Mouse (Mus musculus): ENCODE results near the gene Mmp28. TPM values are rescaled to one million over a fixed set of nuclear protein-coding genes. Genes with fewer than 3 reads are reported as not detected.
A peak's percentile ranks its signal among the peaks of the same experiment; 100 is the strongest.

Mmp28 gene
- polyA plus RNA-seq, 1 experiment from 2014 or later: 0.41 TPM

GRCm38 (mm10) chr11:83447612-83448011 lies 15.3 kb downstream of the Mmp28 start:
- H3K36me3 ChIP-seq (replicated peaks): no peaks in the 10 kb centered on the region
- ATAC-seq (ENCODE audit: insufficient read depth): no peak
- H3K27ac ChIP-seq (replicated peaks): no peak overlapping the region
- peaks cover 49% of the 10 kb centered on the region for H3K27me3 ChIP-seq
- no peaks in the 10 kb centered on the region for H3K9me3 ChIP-seq (replicated peaks)
- WGBS (ENCODE audit: insufficient replicate concordance): 69% methylated on average over 10 of the region's 10 CpGs
- H3K4me3 ChIP-seq (replicated peaks): no peak overlapping the region
- H3K4me2 ChIP-seq: no peak overlapping the region
- no peak overlapping the region for H3K9ac ChIP-seq
- peaks cover 31% of the 10 kb centered on the region for H3K4me1 ChIP-seq (replicated peaks)

GRCm38 (mm10) chr11:83445001-83445400 lies 17.9 kb downstream of the Mmp28 start:
- Histone ChIP-seq H3K27ac (replicated peaks) (no peak overlapping the region), H3K27me3 (peaks cover 67% of the 10 kb centered on the region), H3K9me3 (replicated peaks) (no peaks in the 10 kb centered on the region), H3K4me2 (peak overlapping the region; percentile 47), H3K4me1 (replicated peaks) (peaks cover 44% of the 10 kb centered on the region), H3K9ac (no peak overlapping the region), H3K36me3 (replicated peaks) (no peaks in the 10 kb centered on the region), H3K4me3 (replicated peaks) (peak overlapping the region; percentile 24; the same call in 1 of the 2 replicates)
- WGBS (ENCODE audit: insufficient replicate concordance): 16% methylated on average over 19 of the region's 19 CpGs
- ATAC-seq (ENCODE audit: insufficient read depth): no peak

GRCm38 (mm10) chr11:83443824-83444223 lies 19.0 kb downstream of the Mmp28 start:
- 6% methylated on average over 7 of the region's 7 CpGs for WGBS (ENCODE audit: insufficient replicate concordance)
- Histone ChIP-seq H3K4me2 (no peak overlapping the region; the same call in 1 of the 2 replicates), H3K27me3 (peaks cover 68% of the 10 kb centered on the region), H3K9ac (no peak overlapping the region), H3K4me3 (replicated peaks) (no peak overlapping the region), H3K27ac (replicated peaks) (no peak overlapping the region), H3K36me3 (replicated peaks) (no peaks in the 10 kb centered on the region), H3K9me3 (replicated peaks) (no peaks in the 10 kb centered on the region), H3K4me1 (replicated peaks) (peaks cover 40% of the 10 kb centered on the region)
- no peak for ATAC-seq (ENCODE audit: insufficient read depth)

- H3K36me3 ChIP-seq (replicated peaks): no peaks in the 10 kb centered on the region
- 12% methylated on average over 29 of the region's 29 CpGs for WGBS (ENCODE audit: insufficient replicate concordance)
- peak overlapping the region; percentile 44 for H3K4me2 ChIP-seq
- peaks cover 35% of the 10 kb centered on the region for H3K4me1 ChIP-seq (replicated peaks)
- H3K4me3 ChIP-seq (replicated peaks): no peak overlapping the region
- H3K9ac ChIP-seq: no peak overlapping the region
- H3K27ac ChIP-seq (replicated peaks): no peak overlapping the region
- peaks cover 73% of the 10 kb centered on the region for H3K27me3 ChIP-seq
- ATAC-seq (ENCODE audit: insufficient read depth): no peak
- H3K9me3 ChIP-seq (replicated peaks): no peaks in the 10 kb centered on the region
Observed at GRCm38 (mm10) chr11:83442596-83443267, 20.1 kb downstream of the Mmp28 start.

GRCm38 (mm10) chr11:83441235-83441634 lies 21.6 kb downstream of the Mmp28 start:
- peaks cover 70% of the 10 kb centered on the region for H3K27me3 ChIP-seq
- H3K27ac ChIP-seq (replicated peaks): no peak overlapping the region
- peak overlapping the region; percentile 95 for H3K4me2 ChIP-seq
- H3K4me1 ChIP-seq (replicated peaks): peaks cover 30% of the 10 kb centered on the region
- 0 out of 2 replicates have a peak overlapping the region, but pooled peaks have one; percentile 65 for H3K9ac ChIP-seq
- H3K36me3 ChIP-seq (replicated peaks): no peaks in the 10 kb centered on the region
- H3K9me3 ChIP-seq (replicated peaks): no peaks in the 10 kb centered on the region
- H3K4me3 ChIP-seq (replicated peaks): peak overlapping the region; percentile 71
- ATAC-seq (ENCODE audit: insufficient read depth): no peak
- WGBS (ENCODE audit: insufficient replicate concordance): 47% methylated on average over 7 of the region's 7 CpGs

- no peaks in the 10 kb centered on the region for H3K9me3 ChIP-seq (replicated peaks)
- peak; percentile 90 for ATAC-seq (ENCODE audit: insufficient read depth)
- H3K27me3 ChIP-seq: peaks cover 67% of the 10 kb centered on the region
- peak overlapping the region; percentile 71 for H3K4me3 ChIP-seq (replicated peaks)
- peak overlapping the region; percentile 95 for H3K4me2 ChIP-seq
- peaks cover 30% of the 10 kb centered on the region for H3K4me1 ChIP-seq (replicated peaks)
- peak overlapping the region; percentile 65 for H3K9ac ChIP-seq
- H3K36me3 ChIP-seq (replicated peaks): no peaks in the 10 kb centered on the region
- H3K27ac ChIP-seq (replicated peaks): no peak overlapping the region; the same call in 1 of the 2 replicates
- WGBS (ENCODE audit: insufficient replicate concordance): under 1% methylated on average over 67 of the region's 75 CpGs
Observed at GRCm38 (mm10) chr11:83440081-83441064, 22.5 kb downstream of the Mmp28 start.

- 20% methylated on average over 11 of the region's 11 CpGs for WGBS (ENCODE audit: insufficient replicate concordance)
- Histone ChIP-seq H3K4me2 (peak overlapping the region; percentile 95), H3K4me3 (replicated peaks) (peak overlapping the region; percentile 71), H3K27ac (replicated peaks) (0 out of 2 replicates have a peak overlapping the region, but pooled peaks have one; percentile 24), H3K36me3 (replicated peaks) (no peaks in the 10 kb centered on the region), H3K9ac (no peak overlapping the region; the same call in 1 of the 2 replicates), H3K4me1 (replicated peaks) (peaks cover 26% of the 10 kb centered on the region), H3K27me3 (peaks cover 65% of the 10 kb centered on the region), H3K9me3 (replicated peaks) (no peaks in the 10 kb centered on the region)
- no peak for ATAC-seq (ENCODE audit: insufficient read depth)
Observed at GRCm38 (mm10) chr11:83439426-83440060, 23.3 kb downstream of the Mmp28 start.

- Histone ChIP-seq H3K4me2 (no peak within 1 kb of the TSS), H3K27ac (replicated peaks) (no peak within 1 kb of the TSS), H3K36me3 (replicated peaks) (no peaks in the 10 kb centered on the region), H3K9ac (no peak within 1 kb of the TSS), H3K4me1 (replicated peaks) (peaks cover 10% of the 10 kb centered on the region), H3K4me3 (replicated peaks) (no peak within 1 kb of the TSS), H3K27me3 (peaks cover 48% of the 10 kb centered on the region), H3K9me3 (replicated peaks) (no peaks in the 10 kb centered on the region)
- no peak for ATAC-seq (ENCODE audit: insufficient read depth)
- WGBS (ENCODE audit: insufficient replicate concordance): 81% methylated on average over 1 of the region's 1 CpGs
Observed at GRCm38 (mm10) chr11:83437377-83437776, 25.5 kb downstream of the Mmp28 start, which contains the start of gene 1700020L24Rik. Gene 1700020L24Rik (plus strand): TSS chr11:83437677.

GRCm38 (mm10) chr11:83432533-83432932 lies 30.3 kb downstream of the Mmp28 start:
- H3K9me3 ChIP-seq (replicated peaks): no peaks in the 10 kb centered on the region
- H3K4me3 ChIP-seq (replicated peaks): no peak overlapping the region
- WGBS (ENCODE audit: insufficient replicate concordance): 48% methylated on average over 2 of the region's 2 CpGs
- H3K27ac ChIP-seq (replicated peaks): no peak overlapping the region
- H3K27me3 ChIP-seq: peaks cover 55% of the 10 kb centered on the region
- no peak overlapping the region for H3K4me2 ChIP-seq
- H3K9ac ChIP-seq: no peak overlapping the region
- H3K4me1 ChIP-seq (replicated peaks): no peaks in the 10 kb centered on the region
- no peak for ATAC-seq (ENCODE audit: insufficient read depth)
- H3K36me3 ChIP-seq (replicated peaks): no peaks in the 10 kb centered on the region

- H3K27me3 ChIP-seq: peaks cover 61% of the 10 kb centered on the region
Observed at GRCm38 (mm10) chr11:83429355-83429754, 33.5 kb downstream of the Mmp28 start, which contains the start of gene Gas2l2. Gene Gas2l2 (minus strand): TSS chr11:83429455.

More at GRCm38 (mm10) chr11:83429355-83429754, 33.5 kb downstream of the Mmp28 start, which contains the start of gene Gas2l2:
- H3K27ac ChIP-seq (replicated peaks): no peak within 1 kb of the TSS
- no peak within 1 kb of the TSS for H3K4me3 ChIP-seq (replicated peaks)
- no peak within 1 kb of the TSS for H3K9ac ChIP-seq
- H3K4me2 ChIP-seq: no peak within 1 kb of the TSS
- no peaks in the 10 kb centered on the region for H3K9me3 ChIP-seq (replicated peaks)
- no peaks in the 10 kb centered on the region for H3K36me3 ChIP-seq (replicated peaks)
- H3K4me1 ChIP-seq (replicated peaks): peaks cover 6% of the 10 kb centered on the region
- 56% methylated on average over 5 of the region's 5 CpGs for WGBS (ENCODE audit: insufficient replicate concordance)
- no peak for ATAC-seq (ENCODE audit: insufficient read depth)
